Mouse (Mus musculus) heart, adult 10 weeks (tissue): Measurements from ENCODE around the gene Glg1. TPM values are rescaled to one million over a fixed set of nuclear protein-coding genes. Genes with fewer than 3 reads are reported as not detected.

Source experiments
- polyA plus RNA-seq: library from polyadenylated mRNA; stranded (reverse); fragments of 350-450 nt; fragmentation: Illumina TruSeq; extraction: RNeasy Lipid Tissue Mini Kit (QIAGEN cat#74804); gene quantifications from one replicate; pipeline ENCODE4 v1.2.3, GENCODE M21; 2014; ENCODE audit warnings: low read depth, low replicate concordance

Glg1 gene
- polyA plus RNA-seq, result 57.9 TPM

DNA sequence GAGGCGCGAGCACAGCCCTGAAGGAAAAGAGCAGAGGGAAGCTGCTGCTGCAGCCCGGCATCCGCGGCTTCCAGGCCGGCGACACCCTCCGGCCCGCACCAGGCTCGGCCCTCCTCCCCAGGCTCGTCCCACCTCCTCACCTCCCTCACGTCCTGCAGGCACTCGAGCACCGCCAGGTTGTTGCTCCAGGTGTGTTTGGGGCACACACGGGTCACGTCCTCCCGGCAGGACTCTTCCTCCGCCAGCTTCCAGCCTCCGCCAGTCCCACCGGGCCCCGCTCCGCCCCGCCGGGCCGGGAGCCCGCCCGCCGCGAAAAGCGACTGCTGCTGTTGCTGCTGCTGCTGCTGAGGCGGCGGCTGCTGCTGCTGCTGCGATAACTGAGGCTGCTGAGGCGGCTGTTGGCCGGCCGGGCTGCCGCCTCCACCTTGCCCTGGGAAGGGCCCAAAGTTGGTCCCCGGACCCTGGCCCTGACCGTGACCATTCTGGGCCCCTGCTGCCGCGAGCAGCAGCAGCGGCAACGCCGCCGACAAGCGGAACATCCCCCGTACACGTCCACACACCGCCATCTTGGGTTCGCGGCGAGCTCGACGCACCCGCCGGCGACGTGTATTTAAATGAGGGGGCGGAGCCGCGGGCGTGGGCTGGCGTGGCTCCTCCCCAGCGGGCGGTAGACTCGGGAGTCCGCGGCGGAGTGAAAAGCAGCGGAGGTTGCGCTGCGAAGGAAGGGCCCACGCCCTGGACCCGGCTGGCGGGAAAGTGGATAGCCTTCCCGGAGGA is at the start of gene Glg1:
Glg1 (minus strand) TSS at position 586 of the 777 bp plus-strand sequence.

DNA sequence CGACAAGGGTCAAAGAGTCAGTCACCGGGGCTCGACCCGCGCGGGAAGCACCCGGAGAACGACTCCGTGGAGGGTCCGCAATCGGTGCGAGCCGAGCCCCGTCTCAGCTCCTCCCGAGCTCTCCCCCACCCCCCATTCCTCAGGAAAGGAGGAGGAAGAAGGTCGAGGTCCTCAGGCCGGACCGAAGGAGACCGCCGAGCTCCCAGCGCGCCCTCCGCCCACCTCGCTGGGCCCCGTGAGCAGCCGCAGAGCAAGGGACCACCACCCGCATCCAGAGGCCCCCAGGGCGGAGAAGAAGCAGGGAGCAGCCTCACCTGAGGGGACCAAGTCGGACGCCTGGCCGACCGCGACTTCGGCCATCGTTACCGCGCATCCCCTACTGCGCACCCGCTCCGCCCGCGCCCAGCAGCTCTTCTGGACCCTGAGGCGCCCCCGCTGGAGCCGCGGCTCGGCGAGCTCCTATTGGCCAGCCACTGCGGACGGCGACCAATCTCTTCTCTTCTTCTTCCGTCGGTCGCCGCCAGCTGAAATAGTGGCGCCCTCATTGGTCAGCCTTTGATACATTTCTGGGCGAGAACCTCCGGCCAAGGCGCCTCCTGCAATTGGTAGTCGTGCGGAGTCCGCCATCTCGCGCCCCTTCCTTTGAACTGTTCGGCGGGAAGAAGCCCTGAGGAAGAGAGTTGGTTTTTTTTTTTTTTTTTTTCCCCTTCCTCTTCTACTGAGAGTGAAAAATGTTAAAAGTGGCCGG is 41.0 kb upstream of the Glg1 start, which contains the start of gene Rfwd3:
Rfwd3 (minus strand) TSS at position 402 of the 748 bp plus-strand sequence.

Other genes with a start within 250 kb of the Glg1 start
- gene Ddx19b, start 227.5 kb downstream of the Glg1 start, polyA plus RNA-seq, result 7.5 TPM
- gene Aars, start 226.1 kb downstream of the Glg1 start, polyA plus RNA-seq, result 27.4 TPM
- not detected for gene Exosc6, start 202.9 kb downstream of the Glg1 start, polyA plus RNA-seq
- 2.8 TPM for gene Clec18a, start 166.8 kb downstream of the Glg1 start, polyA plus RNA-seq
- 52.7 TPM for gene Pdpr, start 164.6 kb downstream of the Glg1 start, polyA plus RNA-seq
- 17.4 TPM for gene Rfwd3, start 41.0 kb upstream of the Glg1 start, polyA plus RNA-seq
- gene Mlkl, start 79.0 kb upstream of the Glg1 start, polyA plus RNA-seq, result 2.6 TPM
- not detected for gene Fa2h, start 134.6 kb upstream of the Glg1 start, polyA plus RNA-seq